14 mouse cellular contexts compared by ENCODE assay signal in the genomic region with DNA sequence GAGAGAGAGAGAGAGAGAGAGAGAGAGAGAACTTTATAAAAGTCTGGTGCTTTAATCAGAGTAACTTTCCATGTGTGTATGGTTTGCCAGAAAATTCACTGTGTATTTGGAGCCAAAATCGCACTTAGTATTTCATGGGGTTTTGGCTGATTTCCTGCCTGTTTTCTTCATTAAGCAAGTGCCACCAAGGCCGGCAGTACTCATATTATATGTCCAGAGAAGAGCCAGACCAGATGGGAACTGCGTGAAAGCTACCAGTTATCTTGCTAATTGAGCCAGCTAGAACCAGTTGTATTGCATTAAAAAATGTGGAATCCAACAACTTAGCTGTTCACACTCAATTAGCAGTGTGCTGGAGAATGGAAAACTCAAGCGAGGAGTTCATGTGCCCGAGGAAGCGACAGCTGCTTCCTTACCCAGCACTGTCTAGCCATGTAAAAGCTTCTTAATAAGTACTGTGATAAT. TPM values are rescaled to one million over a fixed set of nuclear protein-coding genes. Genes with fewer than 3 reads are reported as not detected.
DNase-seq lines count a peak whose midpoint lies in the region; ATAC-seq lines count a peak whose summit lies in the region.
"Had no signal": no experiment of that assay in that cellular context is flagged by ENCODE, and none has a peak within 500 bp of the region (broad histone marks: within the 10 kb centered on the region; RNA-seq: fewer than 3 reads in every experiment).

No protein-coding gene starts in this region.

- H3K27ac ChIP-seq in embryonic facial prominence, embryonic 14.5 days (replicated peaks; ENCODE audit: low read depth, low read length), result no peak overlapping the region
- no peak overlapping the region for H3K27ac ChIP-seq in embryonic facial prominence, embryonic 10.5 days (replicated peaks)
- no peak overlapping the region for H3K27ac ChIP-seq in midbrain, embryonic 11.5 days (ENCODE audit: low read depth, low read length)
- H3K27ac ChIP-seq in midbrain, embryonic 10.5 days (replicated peaks), result no peak overlapping the region
- H3K27ac ChIP-seq in hindbrain, embryonic 15.5 days (replicated peaks), result no peak overlapping the region

- ATAC-seq in embryonic facial prominence, embryonic 14.5 days (ENCODE audit: low read depth), result peak; percentile 80
- ATAC-seq in midbrain, embryonic 11.5 days (ENCODE audit: low FRiP score), result no peak
- ATAC-seq in hindbrain, embryonic 15.5 days (ENCODE audit: low FRiP score, low read depth), result peak; percentile 68; the same call in 1 of the 2 replicates

- no peaks in the 10 kb centered on the region for H3K4me1 ChIP-seq in embryonic facial prominence, embryonic 14.5 days (ENCODE audit: control insufficient read depth, insufficient read depth, low read length)
- H3K4me1 ChIP-seq in embryonic facial prominence, embryonic 10.5 days, result no peaks in the 10 kb centered on the region
- no peaks in the 10 kb centered on the region for H3K4me1 ChIP-seq in midbrain, embryonic 11.5 days (ENCODE audit: control insufficient read depth, insufficient read depth, low read length)
- no peaks in the 10 kb centered on the region for H3K4me1 ChIP-seq in midbrain, embryonic 10.5 days
- H3K4me1 ChIP-seq in hindbrain, embryonic 15.5 days (replicated peaks), result no peaks in the 10 kb centered on the region
- H3K4me1 ChIP-seq: megakaryocyte, embryonic 14.5 days had no signal

- H3K36me3 ChIP-seq in embryonic facial prominence, embryonic 14.5 days (ENCODE audit: control insufficient read depth, insufficient read depth, low read length), result no peaks in the 10 kb centered on the region
- H3K36me3 ChIP-seq in embryonic facial prominence, embryonic 10.5 days (replicated peaks), result no peaks in the 10 kb centered on the region
- H3K36me3 ChIP-seq in midbrain, embryonic 11.5 days (ENCODE audit: control insufficient read depth, insufficient read depth, low read length), result no peaks in the 10 kb centered on the region
- H3K36me3 ChIP-seq in midbrain, embryonic 10.5 days, result no peaks in the 10 kb centered on the region
- no peaks in the 10 kb centered on the region for H3K36me3 ChIP-seq in hindbrain, embryonic 15.5 days

- no peaks in the 10 kb centered on the region for H3K9me3 ChIP-seq in embryonic facial prominence, embryonic 14.5 days (ENCODE audit: control insufficient read depth, low read length)
- H3K9me3 ChIP-seq in embryonic facial prominence, embryonic 10.5 days, result no peaks in the 10 kb centered on the region
- H3K9me3 ChIP-seq in midbrain, embryonic 11.5 days (ENCODE audit: control insufficient read depth, low read length), result no peaks in the 10 kb centered on the region
- H3K9me3 ChIP-seq in midbrain, embryonic 10.5 days (replicated peaks), result no peaks in the 10 kb centered on the region
- no peaks in the 10 kb centered on the region for H3K9me3 ChIP-seq in hindbrain, embryonic 15.5 days
- H3K9me3 ChIP-seq: megakaryocyte, embryonic 14.5 days had no signal

- no peaks in the 10 kb centered on the region for H3K27me3 ChIP-seq in embryonic facial prominence, embryonic 14.5 days (replicated peaks; ENCODE audit: control insufficient read depth, insufficient read depth, low read length)
- no peaks in the 10 kb centered on the region for H3K27me3 ChIP-seq in embryonic facial prominence, embryonic 10.5 days (replicated peaks; ENCODE audit: low read depth, poor library complexity, severe bottlenecking)
- H3K27me3 ChIP-seq in midbrain, embryonic 11.5 days (ENCODE audit: control insufficient read depth, insufficient read depth, low read length), result no peaks in the 10 kb centered on the region
- no peaks in the 10 kb centered on the region for H3K27me3 ChIP-seq in midbrain, embryonic 10.5 days (ENCODE audit: low read depth, poor library complexity, severe bottlenecking)
- no peaks in the 10 kb centered on the region for H3K27me3 ChIP-seq in hindbrain, embryonic 15.5 days
- H3K27me3 ChIP-seq: megakaryocyte, embryonic 14.5 days had no signal

- H3K9ac ChIP-seq in embryonic facial prominence, embryonic 14.5 days (ENCODE audit: low read depth, low read length), result no peak overlapping the region
- no peak overlapping the region for H3K9ac ChIP-seq in midbrain, embryonic 11.5 days (ENCODE audit: low read length)
- H3K9ac ChIP-seq in hindbrain, embryonic 15.5 days, result no peak overlapping the region

- peak; percentile 76 for DNase-seq in embryonic facial prominence, embryonic 14.5 days (ENCODE audit: low spot score)
- no peak for DNase-seq in embryonic facial prominence, embryonic 10.5 days (ENCODE audit: low spot score)
- DNase-seq in midbrain, embryonic 11.5 days (ENCODE audit: low spot score, missing footprints), result peak; percentile 82
- DNase-seq in midbrain, embryonic 10.5 days (ENCODE audit: low spot score), result no peak
- peak; percentile 13 for DNase-seq in skeletal muscle tissue, adult 2 months (ENCODE audit: low read depth, low spot score)
- no peak for DNase-seq in frontal cortex, postnatal 10 days (ENCODE audit: low spot score in 2 of 2)
- DNase-seq in kidney, postnatal 4 days, result no peak
- DNase-seq: adrenal gland, postnatal 14 days; cerebellum, adult 9-11 months; heart, postnatal 14 days; kidney, postnatal 14 days had no signal

- WGBS in embryonic facial prominence, embryonic 14.5 days, result 55% methylated on average over 6 of the region's 6 CpGs
- 80% methylated on average over 6 of the region's 6 CpGs for WGBS in embryonic facial prominence, embryonic 10.5 days
- 88% methylated on average over 6 of the region's 6 CpGs for WGBS in midbrain, embryonic 11.5 days
- WGBS in midbrain, embryonic 10.5 days, result 87% methylated on average over 6 of the region's 6 CpGs
- 57% methylated on average over 6 of the region's 6 CpGs for WGBS in hindbrain, embryonic 15.5 days

- no peak overlapping the region for H3K4me2 ChIP-seq in embryonic facial prominence, embryonic 14.5 days (ENCODE audit: low read depth, low read length)
- H3K4me2 ChIP-seq in midbrain, embryonic 11.5 days, result no peak overlapping the region
- no peak overlapping the region for H3K4me2 ChIP-seq in hindbrain, embryonic 15.5 days

- H3K4me3 ChIP-seq in embryonic facial prominence, embryonic 14.5 days (ENCODE audit: low read depth, low read length), result no peak overlapping the region
- no peak overlapping the region for H3K4me3 ChIP-seq in embryonic facial prominence, embryonic 10.5 days
- H3K4me3 ChIP-seq in midbrain, embryonic 11.5 days (ENCODE audit: low read depth, low read length), result no peak overlapping the region
- no peak overlapping the region for H3K4me3 ChIP-seq in midbrain, embryonic 10.5 days
- no peak overlapping the region for H3K4me3 ChIP-seq in hindbrain, embryonic 15.5 days
- H3K4me3 ChIP-seq: megakaryocyte, embryonic 14.5 days had no signal

RNA-seq across cellular contexts. Expression of a gene that starts 22.9 kb away (rescaled TPM):
- not detected in 2 replicates for polyA plus RNA-seq in embryonic facial prominence, embryonic 14.5 days (2014; fragmentation: Nextera tagmentation; extraction: Ambion mirVana)
- polyA plus RNA-seq in embryonic facial prominence, embryonic 10.5 days (2016; fragmentation: Nextera tagmentation; extraction: Ambion mirVana), result not detected in 2 replicates
- not detected in 2 replicates for polyA plus RNA-seq in midbrain, embryonic 11.5 days (2014; fragmentation: Nextera tagmentation; extraction: Ambion mirVana)
- polyA plus RNA-seq in midbrain, embryonic 10.5 days (2016; fragmentation: Nextera tagmentation; extraction: Ambion mirVana), result not detected in 2 replicates
- not detected in 2 replicates for polyA plus RNA-seq in hindbrain, embryonic 15.5 days (2015; fragmentation: Nextera tagmentation; extraction: Ambion mirVana)
- polyA plus RNA-seq: C2C12 had no signal

Comparison
In these comparisons a context has a peak if more than half of its experiments do, and no peak if none do; other contexts are left out.
1. DNase-seq: peak in embryonic facial prominence, embryonic 14.5 days (single experiment), midbrain, embryonic 11.5 days (single experiment) and skeletal muscle tissue, adult 2 months (single experiment); none in embryonic facial prominence, embryonic 10.5 days (single experiment), midbrain, embryonic 10.5 days (single experiment), frontal cortex, postnatal 10 days (0 of 2) and kidney, postnatal 4 days (0 of 2).